Mouse (Mus musculus) G1E (cell line): ENCODE data around the gene Cryba4. TPM values are rescaled to one million over a fixed set of nuclear protein-coding genes. Genes with fewer than 3 reads are reported as not detected.
A peak's percentile ranks its signal among the peaks of the same experiment; 100 is the strongest.

Experiments
- ATAC-seq: 2 replicates; pipeline ENCODE4 v1.8.0; 2016; ENCODE audit warnings: mild to moderate bottlenecking; ENCODE audit not compliant: insufficient number of reproducible peaks, poor library complexity, low FRiP score, severe bottlenecking; ENCODE audit errors: extremely low read depth
- DNase-seq: peaks from one replicate; pipeline ENCODE4 v3.0.0; 2012; ENCODE audit warnings: low spot score
- H3K27me3 ChIP-seq: 2 replicates; pipeline ENCODE4 v1.6.1; 2012; ENCODE audit warnings: mild to moderate bottlenecking, low read length, inconsistent platforms; ENCODE audit not compliant: insufficient read depth
- H3K36me3 ChIP-seq: replicated peaks from 2 replicates; pipeline ENCODE3; 2012; ENCODE audit warnings: mild to moderate bottlenecking, inconsistent platforms
- H3K4me1 ChIP-seq: 2 replicates; pipeline ENCODE4 v1.6.1; 2012; ENCODE audit warnings: low read depth, low read length, inconsistent platforms, mixed read lengths; ENCODE audit not compliant: insufficient read depth
- H3K4me3 ChIP-seq: 2 replicates; pipeline ENCODE4 v1.5.1; 2012; ENCODE audit warnings: low read depth, mild to moderate bottlenecking, inconsistent platforms, low read length, moderate library complexity, mixed read lengths
- H3K9me3 ChIP-seq: replicated peaks from 2 replicates; pipeline ENCODE4 v1.6.1; 2012; ENCODE audit warnings: inconsistent platforms
- CTCF ChIP-seq: IDR thresholded peaks from 2 replicates; pipeline ENCODE4 v1.5.1; 2012; ENCODE audit warnings: low read depth, low read length, inconsistent platforms, mixed read lengths
- GATA1 ChIP-seq: IDR thresholded peaks from 2 replicates; pipeline ENCODE4 v1.6.1; 2012; ENCODE audit warnings: borderline replicate concordance, low read length, inconsistent platforms, mixed read lengths
- GATA2 ChIP-seq: IDR thresholded peaks from 2 replicates; pipeline ENCODE4 v1.6.1; 2012; ENCODE audit warnings: low read depth, low read length, inconsistent platforms, borderline replicate concordance
- POLR2AphosphoS5 ChIP-seq: IDR thresholded peaks from 2 replicates; pipeline ENCODE4 v1.6.1; 2012; ENCODE audit warnings: low read depth, low read length, inconsistent platforms; ENCODE audit not compliant: insufficient replicate concordance
- TAL1 ChIP-seq: conservative IDR thresholded peaks from 2 replicates; pipeline ENCODE4 v1.6.1; 2012; ENCODE audit warnings: low read depth, low read length, inconsistent platforms, mixed read lengths
- polyA plus RNA-seq: library from polyadenylated mRNA; stranded (reverse); fragments of >175 nt; gene quantifications from 2 replicates; pipeline ENCODE4 v1.2.3, GENCODE M21; 2012
- total RNA-seq, 2 experiments: library from RNA; stranded (forward) in 1 of 2; stranded (reverse) in 1 of 2; fragments of 200-1000 nt in 1 of 2; fragments of >200 nt in 1 of 2; fragmentation: Nextera tagmentation in 1 of 2; gene quantifications; 2 replicates each; pipeline ENCODE4 v1.2.3; 2014 to 2017

The Cryba4 gene
- total and polyA plus RNA-seq, 3 experiments = 0.43 to 0.98 TPM; not detected in 1

- ATAC-seq (no peak), DNase-seq (no peak)
- Histone ChIP-seq H3K27me3 (no peaks in the 10 kb centered on the region), H3K4me3 (no peak overlapping the region), H3K36me3 (peaks cover 95% of the 10 kb centered on the region), H3K4me1 (peaks cover 99% of the 10 kb centered on the region), H3K9me3 (no peaks in the 10 kb centered on the region)
- TF ChIP-seq GATA1 (no peak), GATA2 (no peak), TAL1 (no peak), CTCF (no peak), POLR2AphosphoS5 (no peak)
Observed at GRCm38 (mm10) chr5:112297257-112297656, 44.9 kb upstream of the Cryba4 start.

GRCm38 (mm10) chr5:112296404-112297181, 44.3 kb upstream of the Cryba4 start:
- ATAC-seq = peak; percentile 9; the same call in 1 of the 2 replicates
- peaks cover 95% of the 10 kb centered on the region for H3K36me3 ChIP-seq

GRCm38 (mm10) chr5:112295564-112295963, 43.2 kb upstream of the Cryba4 start:
- H3K27me3 ChIP-seq = no peaks in the 10 kb centered on the region
- TF ChIP-seq GATA1 (no peak), CTCF (no peak), TAL1 (no peak), POLR2AphosphoS5 (no peak), GATA2 (no peak)
- H3K4me3 ChIP-seq = peak overlapping the region; percentile 2; the same call in 1 of the 2 replicates
- DNase-seq (no peak), ATAC-seq (no peak)
- peaks cover 99% of the 10 kb centered on the region for H3K4me1 ChIP-seq
- H3K9me3 ChIP-seq = no peaks in the 10 kb centered on the region
- H3K36me3 ChIP-seq = peaks cover 95% of the 10 kb centered on the region

More at GRCm38 (mm10) chr5:112296404-112297181, 44.3 kb upstream of the Cryba4 start:
- Histone ChIP-seq H3K9me3 (no peaks in the 10 kb centered on the region), H3K4me3 (no peak overlapping the region; the same call in 1 of the 2 replicates), H3K4me1 (peaks cover 99% of the 10 kb centered on the region), H3K27me3 (no peaks in the 10 kb centered on the region)
- TF ChIP-seq GATA1 (no peak), TAL1 (peak; percentile 15; the same call in 1 of the 2 replicates)
- peak; percentile 54 for DNase-seq

- peak; percentile 30; the same call in 1 of the 2 replicates for ATAC-seq
- peaks cover 99% of the 10 kb centered on the region for H3K4me1 ChIP-seq
Observed at GRCm38 (mm10) chr5:112295162-112295561, 42.8 kb upstream of the Cryba4 start.

GRCm38 (mm10) chr5:112294696-112295095, 42.4 kb upstream of the Cryba4 start:
- Histone ChIP-seq H3K27me3 (no peaks in the 10 kb centered on the region), H3K9me3 (no peaks in the 10 kb centered on the region), H3K4me1 (peaks cover 98% of the 10 kb centered on the region), H3K4me3 (peak overlapping the region; percentile 48; the same call in 1 of the 2 replicates), H3K36me3 (peaks cover 95% of the 10 kb centered on the region)
- DNase-seq = no peak
- no peak for ATAC-seq
- TF ChIP-seq TAL1 (no peak), GATA2 (no peak), GATA1 (no peak), CTCF (no peak), POLR2AphosphoS5 (no peak)

More at GRCm38 (mm10) chr5:112295162-112295561, 42.8 kb upstream of the Cryba4 start:
- Histone ChIP-seq H3K9me3 (no peaks in the 10 kb centered on the region), H3K4me3 (peak overlapping the region; percentile 48; the same call in 1 of the 2 replicates), H3K36me3 (peaks cover 95% of the 10 kb centered on the region), H3K27me3 (no peaks in the 10 kb centered on the region)
- DNase-seq = peak; percentile 46
- TF ChIP-seq GATA2 (no peak), POLR2AphosphoS5 (no peak), TAL1 (no peak), GATA1 (no peak), CTCF (no peak)

- peaks cover 98% of the 10 kb centered on the region for H3K4me1 ChIP-seq
- no peak for TF ChIP-seq TAL1
- no peak for TF ChIP-seq GATA2
- TF ChIP-seq GATA1 = no peak
- no peak for TF ChIP-seq CTCF
- TF ChIP-seq POLR2AphosphoS5 = no peak
Observed at GRCm38 (mm10) chr5:112293800-112294199, 41.5 kb upstream of the Cryba4 start.

More at GRCm38 (mm10) chr5:112293800-112294199, 41.5 kb upstream of the Cryba4 start:
- Histone ChIP-seq H3K9me3 (no peaks in the 10 kb centered on the region), H3K36me3 (peaks cover 92% of the 10 kb centered on the region), H3K4me3 (no peak overlapping the region), H3K27me3 (no peaks in the 10 kb centered on the region)
- no peak for ATAC-seq
- no peak for DNase-seq
